32 mouse cellular contexts compared by ENCODE assay signal in genomic region chr10:47366804-47367203, GRCm38 (mm10).
"Had no signal": no experiment of that assay in that cellular context is flagged by ENCODE, and none has a peak within 500 bp of the region (broad histone marks: within the 10 kb centered on the region; RNA-seq: fewer than 3 reads in every experiment).

No protein-coding gene starts in this region.

- ATAC-seq: liver, embryonic 12.5 days; lung, postnatal 0 days; midbrain, embryonic 13.5 days; midbrain, embryonic 15.5 days; midbrain, embryonic 16.5 days had no signal

- H3K9ac ChIP-seq: limb, embryonic 12.5 days; limb, embryonic 13.5 days; limb, embryonic 15.5 days; liver, embryonic 12.5 days; liver, embryonic 13.5 days; liver, embryonic 14.5 days; liver, embryonic 15.5 days; lung, embryonic 14.5 days; lung, embryonic 15.5 days; midbrain, embryonic 12.5 days; midbrain, embryonic 13.5 days; midbrain, embryonic 15.5 days; neural tube, embryonic 12.5 days; neural tube, embryonic 13.5 days had no signal

- DNase-seq: left cerebral cortex, postnatal 4 days; liver; liver, embryonic 13.5 days; lung, adult 18-20 months; lung, adult 2 months; lung, embryonic 14.5 days; lung, postnatal 10 days; lung, postnatal 14 days; lung, postnatal 36 days; lung, postnatal 4 days; midbrain, embryonic 14.5 days had no signal

- H3K4me1 ChIP-seq: limb, embryonic 10.5 days; limb, embryonic 12.5 days; limb, embryonic 13.5 days; limb, embryonic 15.5 days; liver, embryonic 12.5 days; liver, embryonic 13.5 days; liver, embryonic 15.5 days; lung, embryonic 15.5 days; megakaryocyte, embryonic 14.5 days; midbrain, embryonic 12.5 days; midbrain, embryonic 13.5 days; midbrain, embryonic 15.5 days; neural tube, embryonic 12.5 days; neural tube, embryonic 13.5 days had no signal

- H3K9me3 ChIP-seq: limb, embryonic 10.5 days; limb, embryonic 12.5 days; limb, embryonic 13.5 days; limb, embryonic 15.5 days; liver, embryonic 12.5 days; liver, embryonic 13.5 days; liver, embryonic 15.5 days; lung, embryonic 15.5 days; megakaryocyte, embryonic 14.5 days; midbrain, embryonic 10.5 days; midbrain, embryonic 12.5 days; midbrain, embryonic 13.5 days; midbrain, embryonic 15.5 days; neural tube, embryonic 12.5 days; neural tube, embryonic 13.5 days had no signal

- H3K4me2 ChIP-seq: limb, embryonic 12.5 days; limb, embryonic 13.5 days; limb, embryonic 15.5 days; liver, embryonic 11.5 days; liver, embryonic 12.5 days; liver, embryonic 13.5 days; liver, embryonic 15.5 days; lung, embryonic 14.5 days; lung, embryonic 15.5 days; midbrain, embryonic 11.5 days; midbrain, embryonic 12.5 days; midbrain, embryonic 13.5 days; midbrain, embryonic 15.5 days; neural tube, embryonic 12.5 days; neural tube, embryonic 13.5 days had no signal

- H3K27me3 ChIP-seq: limb, embryonic 12.5 days; limb, embryonic 13.5 days; limb, embryonic 15.5 days; liver, embryonic 12.5 days; liver, embryonic 13.5 days; liver, embryonic 15.5 days; lung, embryonic 15.5 days; megakaryocyte, embryonic 14.5 days; midbrain, embryonic 12.5 days; midbrain, embryonic 13.5 days; midbrain, embryonic 15.5 days; neural tube, embryonic 12.5 days; neural tube, embryonic 13.5 days had no signal

- H3K4me3 ChIP-seq: limb, embryonic 10.5 days; limb, embryonic 12.5 days; limb, embryonic 13.5 days; limb, embryonic 15.5 days; liver, embryonic 12.5 days; liver, embryonic 13.5 days; liver, embryonic 15.5 days; lung, embryonic 15.5 days; megakaryocyte, embryonic 14.5 days; midbrain, embryonic 10.5 days; midbrain, embryonic 12.5 days; midbrain, embryonic 13.5 days; midbrain, embryonic 15.5 days; myocyte; neural tube, embryonic 12.5 days; neural tube, embryonic 13.5 days had no signal

- H3K27ac ChIP-seq: limb, embryonic 10.5 days; limb, embryonic 12.5 days; limb, embryonic 13.5 days; limb, embryonic 15.5 days; liver, embryonic 12.5 days; liver, embryonic 13.5 days; liver, embryonic 14.5 days; liver, embryonic 15.5 days; lung, embryonic 15.5 days; macrophage; midbrain, embryonic 10.5 days; midbrain, embryonic 12.5 days; midbrain, embryonic 13.5 days; midbrain, embryonic 15.5 days; neural tube, embryonic 12.5 days; neural tube, embryonic 13.5 days had no signal

- H3K36me3 ChIP-seq: limb, embryonic 10.5 days; limb, embryonic 12.5 days; limb, embryonic 13.5 days; limb, embryonic 15.5 days; liver, embryonic 12.5 days; liver, embryonic 13.5 days; liver, embryonic 15.5 days; lung, embryonic 15.5 days; midbrain, embryonic 10.5 days; midbrain, embryonic 12.5 days; midbrain, embryonic 13.5 days; midbrain, embryonic 15.5 days; neural tube, embryonic 12.5 days; neural tube, embryonic 13.5 days had no signal
